Mouse (Mus musculus) megakaryocyte, embryonic 14.5 days (primary cell): Measurements from ENCODE around the gene Rps15a.

Experiments used
- FLI1 ChIP-seq: IDR thresholded peaks from 2 replicates; pipeline ENCODE4 v1.6.1; 2012; ENCODE audit warnings: low read length, inconsistent platforms, mixed read lengths
- GATA1 ChIP-seq: IDR thresholded peaks from 3 replicates; pipeline ENCODE4 v1.6.1; 2012; ENCODE audit warnings: mixed read lengths, low read length, inconsistent platforms, borderline replicate concordance

- no peak for TF ChIP-seq GATA1
- TF ChIP-seq FLI1, result no peak
Observed at GRCm38 (mm10) chr7:118119946-118120345, 4.0 kb upstream of the Rps15a start.
